In genomic region chr13:41583666-41584357, GRCm38 (mm10) we compare ENCODE assay signal across 12 mouse cellular contexts. TPM values are rescaled to one million over a fixed set of nuclear protein-coding genes. Genes with fewer than 3 reads are reported as not detected.
DNase-seq lines count a peak whose midpoint lies in the region; ATAC-seq and TF ChIP-seq lines count a peak whose summit lies in the region.
"Had no signal": no experiment of that assay in that cellular context is flagged by ENCODE, and none has a peak within 500 bp of the region (broad histone marks: within the 10 kb centered on the region; RNA-seq: fewer than 3 reads in every experiment).

No protein-coding gene starts in this region.

- TF ChIP-seq CTCF in midbrain, postnatal 0 days (IDR thresholded peaks at IDR 0.05): no peak

- peak; percentile 34 to 53 for DNase-seq in heart, adult 18-20 months
- no peak for DNase-seq in heart, postnatal 4 days
- peak; percentile 48 for DNase-seq in midbrain, postnatal 0 days (ENCODE audit: low spot score)
- DNase-seq in midbrain, embryonic 11.5 days (ENCODE audit: low spot score, missing footprints): no peak
- DNase-seq in naive thymus-derived CD4-positive, alpha-beta T cell, adult 2 months (ENCODE audit: low read depth): peak; percentile 76
- DNase-seq in urinary bladder, postnatal 10 days (ENCODE audit: low spot score): no peak
- no peak for DNase-seq in layer of hippocampus, postnatal 14 days (ENCODE audit: low spot score in 2 of 2)
- DNase-seq: gastrocnemius, postnatal 14 days; kidney, adult 8-10 months had no signal

- H3K27me3 ChIP-seq in midbrain, postnatal 0 days (ENCODE audit: insufficient read depth, low read length): no peaks in the 10 kb centered on the region
- no peaks in the 10 kb centered on the region for H3K27me3 ChIP-seq in midbrain, embryonic 11.5 days (ENCODE audit: control insufficient read depth, insufficient read depth, low read length)
- H3K27me3 ChIP-seq: embryonic facial prominence, embryonic 12.5 days; limb, embryonic 13.5 days had no signal

- no peaks in the 10 kb centered on the region for H3K36me3 ChIP-seq in midbrain, postnatal 0 days (ENCODE audit: insufficient read depth, low read length)
- H3K36me3 ChIP-seq in midbrain, embryonic 11.5 days (ENCODE audit: control insufficient read depth, insufficient read depth, low read length): no peaks in the 10 kb centered on the region
- H3K36me3 ChIP-seq: embryonic facial prominence, embryonic 12.5 days; limb, embryonic 13.5 days had no signal

- no peak for ATAC-seq in midbrain, postnatal 0 days (ENCODE audit: low FRiP score)
- ATAC-seq in midbrain, embryonic 11.5 days (ENCODE audit: low FRiP score): no peak
- ATAC-seq in common myeloid progenitor, adult 5-6 weeks (replicated peaks; ENCODE audit: low read depth, poor library complexity, severe bottlenecking): peak; percentile 71

- H3K4me1 ChIP-seq in midbrain, postnatal 0 days (ENCODE audit: insufficient read depth, low read length): no peaks in the 10 kb centered on the region
- no peaks in the 10 kb centered on the region for H3K4me1 ChIP-seq in midbrain, embryonic 11.5 days (ENCODE audit: control insufficient read depth, insufficient read depth, low read length)

- no peak overlapping the region for H3K4me2 ChIP-seq in midbrain, postnatal 0 days (ENCODE audit: low read depth, low read length, poor library complexity, severe bottlenecking)
- no peak overlapping the region for H3K4me2 ChIP-seq in midbrain, embryonic 11.5 days
- H3K4me2 ChIP-seq: embryonic facial prominence, embryonic 12.5 days; limb, embryonic 13.5 days had no signal

- 64% methylated on average over 7 of the region's 7 CpGs for WGBS in midbrain, postnatal 0 days
- 81% methylated on average over 7 of the region's 7 CpGs for WGBS in midbrain, embryonic 11.5 days

- H3K4me3 ChIP-seq in midbrain, postnatal 0 days (ENCODE audit: low read depth, low read length): no peak overlapping the region
- H3K4me3 ChIP-seq in midbrain, embryonic 11.5 days (ENCODE audit: low read depth, low read length): no peak overlapping the region
- H3K4me3 ChIP-seq: embryonic facial prominence, embryonic 12.5 days; limb, embryonic 13.5 days had no signal

- H3K27ac ChIP-seq in midbrain, postnatal 0 days (ENCODE audit: low read depth, low read length): no peak overlapping the region
- H3K27ac ChIP-seq in midbrain, embryonic 11.5 days (ENCODE audit: low read depth, low read length): no peak overlapping the region
- H3K27ac ChIP-seq: embryonic facial prominence, embryonic 12.5 days; limb, embryonic 13.5 days had no signal

- no peak overlapping the region for H3K9ac ChIP-seq in midbrain, postnatal 0 days (replicated peaks; ENCODE audit: low read length, poor library complexity, severe bottlenecking)
- no peak overlapping the region for H3K9ac ChIP-seq in midbrain, embryonic 11.5 days (ENCODE audit: low read length)
- H3K9ac ChIP-seq: embryonic facial prominence, embryonic 12.5 days; limb, embryonic 13.5 days had no signal

- H3K9me3 ChIP-seq in midbrain, postnatal 0 days (ENCODE audit: low read length): no peaks in the 10 kb centered on the region
- H3K9me3 ChIP-seq in midbrain, embryonic 11.5 days (ENCODE audit: control insufficient read depth, low read length): no peaks in the 10 kb centered on the region
- H3K9me3 ChIP-seq: embryonic facial prominence, embryonic 12.5 days; limb, embryonic 13.5 days had no signal

RNA-seq across cellular contexts. Expression of gene Tmem170b, which starts 21.9 kb away (rescaled TPM):
- 10 to 100 TPM; 23.1 to 24.9 TPM for total RNA-seq in heart, adult 18-20 months (2021)
- 10 to 100 TPM; 25.4 to 26.2 TPM for total RNA-seq in heart, postnatal 4 days (2021)
- 33.2 and 39.3 TPM in 2 replicates for total RNA-seq in midbrain, postnatal 0 days (2014; rRNA removed)
- polyA plus RNA-seq in midbrain, postnatal 0 days (2015; fragmentation: Nextera tagmentation; extraction: Ambion mirVana): 37.4 and 39.3 TPM in 2 replicates
- polyA plus RNA-seq in midbrain, embryonic 11.5 days (2014; fragmentation: Nextera tagmentation; extraction: Ambion mirVana): 23.8 and 25.9 TPM in 2 replicates
- total RNA-seq in common myeloid progenitor, adult 5-6 weeks (2017): 14.7 and 15.7 TPM in 2 replicates
- 10 to 100 TPM; 84.1 to 88.0 TPM for total RNA-seq in layer of hippocampus, postnatal 14 days (2021)

Comparison
In these comparisons a context has a peak if more than half of its experiments do, and no peak if none do; other contexts are left out.
1. DNase-seq: peak in heart, adult 18-20 months (2 of 2), midbrain, postnatal 0 days (single experiment) and naive thymus-derived CD4-positive, alpha-beta T cell, adult 2 months (single experiment); none in heart, postnatal 4 days (single experiment), midbrain, embryonic 11.5 days (single experiment), urinary bladder, postnatal 10 days (single experiment) and layer of hippocampus, postnatal 14 days (0 of 2).